ENCODE assay signal across 11 mouse cellular contexts in the genomic region with DNA sequence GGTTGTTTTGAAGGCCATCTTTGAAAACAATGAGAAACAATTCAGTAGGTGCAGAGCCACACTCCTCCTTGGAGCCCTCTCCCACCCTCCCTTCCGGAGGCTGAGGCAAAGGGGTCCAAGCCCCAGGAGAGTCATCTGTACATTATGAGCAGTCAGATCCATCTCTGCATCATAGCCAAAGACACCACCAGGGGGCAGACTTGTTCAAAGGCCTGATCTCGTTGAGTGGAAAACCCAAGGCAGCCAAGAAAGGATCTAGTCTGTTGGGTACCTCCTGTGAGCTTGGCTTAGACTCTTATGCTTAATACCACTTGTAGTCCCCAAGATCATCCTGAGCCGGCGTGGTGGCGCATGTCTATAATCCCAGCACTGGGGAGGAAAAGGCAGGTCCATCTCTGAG. TPM values are rescaled to one million over a fixed set of nuclear protein-coding genes. Genes with fewer than 3 reads are reported as not detected.
DNase-seq lines count a peak whose midpoint lies in the region; ATAC-seq and TF ChIP-seq lines count a peak whose summit lies in the region.
"Had no signal": no experiment of that assay in that cellular context is flagged by ENCODE, and none has a peak within 500 bp of the region (broad histone marks: within the 10 kb centered on the region; RNA-seq: fewer than 3 reads in every experiment).

No protein-coding gene starts in this region.

- ATAC-seq in forebrain, embryonic 14.5 days: no peak
- ATAC-seq in forebrain, embryonic 12.5 days (ENCODE audit: low FRiP score): no peak
- ATAC-seq in erythroid progenitor cell, adult 5-6 weeks (replicated peaks; ENCODE audit: low FRiP score, poor library complexity, severe bottlenecking): peak; percentile 53; the same call in 1 of the 2 replicates
- ATAC-seq: Patski had no signal

- no peak for TF ChIP-seq POLR2A in thymus, adult 2 months (IDR thresholded peaks at IDR 0.05; ENCODE audit: control insufficient read depth, extremely low read depth, insufficient read depth, low read length, poor library complexity)

- H3K36me3 ChIP-seq in forebrain, embryonic 14.5 days (ENCODE audit: control insufficient read depth, insufficient read depth, low read length): no peaks in the 10 kb centered on the region
- no peaks in the 10 kb centered on the region for H3K36me3 ChIP-seq in forebrain, embryonic 12.5 days (replicated peaks)
- no peaks in the 10 kb centered on the region for H3K36me3 ChIP-seq in thymus, adult 2 months (ENCODE audit: control insufficient read depth, insufficient read depth, low read length)
- H3K36me3 ChIP-seq: neural tube, embryonic 13.5 days had no signal

- no peak overlapping the region for H3K9ac ChIP-seq in forebrain, embryonic 14.5 days (ENCODE audit: low read length)
- H3K9ac ChIP-seq in forebrain, embryonic 12.5 days: no peak overlapping the region
- H3K9ac ChIP-seq: neural tube, embryonic 13.5 days had no signal

- H3K4me1 ChIP-seq in forebrain, embryonic 14.5 days (ENCODE audit: control insufficient read depth, insufficient read depth, low read length): no peaks in the 10 kb centered on the region
- no peaks in the 10 kb centered on the region for H3K4me1 ChIP-seq in forebrain, embryonic 12.5 days
- peaks cover 11% of the 10 kb centered on the region for H3K4me1 ChIP-seq in thymus, adult 2 months (replicated peaks; ENCODE audit: control insufficient read depth, insufficient read depth, low read length)
- H3K4me1 ChIP-seq: neural tube, embryonic 13.5 days had no signal

- 64% methylated on average over 5 of the region's 5 CpGs for WGBS in forebrain, embryonic 14.5 days
- WGBS in forebrain, embryonic 12.5 days: 62% methylated on average over 5 of the region's 5 CpGs
- 76% methylated on average over 5 of the region's 5 CpGs for WGBS in thymus, adult 2 months

- H3K27ac ChIP-seq in forebrain, embryonic 14.5 days (ENCODE audit: low read depth, low read length): no peak overlapping the region
- no peak overlapping the region for H3K27ac ChIP-seq in forebrain, embryonic 12.5 days
- no peak overlapping the region for H3K27ac ChIP-seq in thymus, adult 2 months (ENCODE audit: control insufficient read depth, insufficient read depth, low read length)
- H3K27ac ChIP-seq: neural tube, embryonic 13.5 days had no signal

- no peaks in the 10 kb centered on the region for H3K9me3 ChIP-seq in forebrain, embryonic 14.5 days (replicated peaks; ENCODE audit: control insufficient read depth, low read length)
- H3K9me3 ChIP-seq in forebrain, embryonic 12.5 days: no peaks in the 10 kb centered on the region

- no peak overlapping the region for H3K4me2 ChIP-seq in forebrain, embryonic 14.5 days (ENCODE audit: low read length)
- H3K4me2 ChIP-seq in forebrain, embryonic 12.5 days: no peak overlapping the region
- H3K4me2 ChIP-seq: neural tube, embryonic 13.5 days had no signal

- peak; percentile 29; the same call in 1 of the 2 replicates for TF ChIP-seq CTCF in thymus, adult 2 months (IDR thresholded peaks at IDR 0.05; ENCODE audit: borderline replicate concordance, control insufficient read depth, extremely low read depth, insufficient read depth, low read length, poor library complexity)

- DNase-seq in forebrain, embryonic 14.5 days (ENCODE audit: low spot score): peak; percentile 69
- DNase-seq in urinary bladder, postnatal 36 days (ENCODE audit: low spot score in 2 of 2): peak; percentile 35 to 48
- no peak for DNase-seq in urinary bladder, adult 2 months (ENCODE audit: low spot score)
- peak; percentile 53 to 59 for DNase-seq in layer of hippocampus, postnatal 36 days
- DNase-seq in mesoderm, embryonic 11.5 days (ENCODE audit: low read depth, low spot score): peak; percentile 57
- DNase-seq in thymus, adult 2 months: peak; percentile 76

- H3K27me3 ChIP-seq in forebrain, embryonic 14.5 days (replicated peaks; ENCODE audit: control insufficient read depth, insufficient read depth, low read length): no peaks in the 10 kb centered on the region
- H3K27me3 ChIP-seq in forebrain, embryonic 12.5 days: no peaks in the 10 kb centered on the region
- H3K27me3 ChIP-seq in thymus, adult 2 months (ENCODE audit: control insufficient read depth, insufficient read depth, low read length): no peaks in the 10 kb centered on the region
- H3K27me3 ChIP-seq: neural tube, embryonic 13.5 days; Patski had no signal

- H3K4me3 ChIP-seq in forebrain, embryonic 14.5 days (ENCODE audit: low read depth, low read length): no peak overlapping the region
- H3K4me3 ChIP-seq in forebrain, embryonic 12.5 days (replicated peaks): no peak overlapping the region
- H3K4me3 ChIP-seq in thymus, adult 2 months (ENCODE audit: control insufficient read depth, insufficient read depth, low read length): no peak overlapping the region
- H3K4me3 ChIP-seq: neural tube, embryonic 13.5 days had no signal

RNA-seq across cellular contexts. Expression of gene Padi3, which starts 11.5 kb away (rescaled TPM):
- polyA plus RNA-seq in forebrain, embryonic 14.5 days (2014; fragmentation: Nextera tagmentation; extraction: Ambion mirVana): not detected in 2 replicates
- polyA plus RNA-seq in forebrain, embryonic 12.5 days (2016; fragmentation: Nextera tagmentation; extraction: Ambion mirVana): 0.06 TPM in 1 of 2 replicates, not detected in the other
- 0.30 and 0.32 TPM in 2 replicates for polyA plus RNA-seq in urinary bladder, adult 2 months (2012; rRNA removed)
- total RNA-seq in erythroid progenitor cell, adult 5-6 weeks (2015; ENCODE audit: low replicate concordance): not detected in 2 replicates
- total RNA-seq in erythroid progenitor cell, adult 5-6 weeks (2017; ENCODE audit: low replicate concordance): not detected in 2 replicates
- total RNA-seq in layer of hippocampus, postnatal 36 days (2021): not detected
- polyA plus RNA-seq in thymus, adult 2 months (2012; rRNA removed): 2.6 and 3.7 TPM in 2 replicates
- polyA plus RNA-seq: heart, embryonic 14.5 days; neural tube, embryonic 13.5 days; Patski had no signal

RNA-seq across cellular contexts. Expression of gene Padi1, which starts 23.6 kb away (rescaled TPM):
- polyA plus RNA-seq in forebrain, embryonic 14.5 days (2014; fragmentation: Nextera tagmentation; extraction: Ambion mirVana): 0.05 TPM in 1 of 2 replicates, not detected in the other
- 0.10 TPM in 1 of 2 replicates, not detected in the other for polyA plus RNA-seq in forebrain, embryonic 12.5 days (2016; fragmentation: Nextera tagmentation; extraction: Ambion mirVana)
- 1.0 and 1.2 TPM in 2 replicates for polyA plus RNA-seq in urinary bladder, adult 2 months (2012; rRNA removed)
- total RNA-seq in erythroid progenitor cell, adult 5-6 weeks (2015; ENCODE audit: low replicate concordance): not detected in 2 replicates
- total RNA-seq in erythroid progenitor cell, adult 5-6 weeks (2017; ENCODE audit: low replicate concordance): not detected in 2 replicates
- total RNA-seq in layer of hippocampus, postnatal 36 days (2021): not detected
- polyA plus RNA-seq in thymus, adult 2 months (2012; rRNA removed): 0.85 and 0.89 TPM in 2 replicates

RNA-seq across cellular contexts. Expression of gene Padi4, which starts 48.0 kb away (rescaled TPM):
- not detected in 2 replicates for polyA plus RNA-seq in forebrain, embryonic 14.5 days (2014; fragmentation: Nextera tagmentation; extraction: Ambion mirVana)
- polyA plus RNA-seq in forebrain, embryonic 12.5 days (2016; fragmentation: Nextera tagmentation; extraction: Ambion mirVana): 0.90 and 1.8 TPM in 2 replicates
- 15.6 and 15.9 TPM in 2 replicates for polyA plus RNA-seq in urinary bladder, adult 2 months (2012; rRNA removed)
- total RNA-seq in erythroid progenitor cell, adult 5-6 weeks (2015; ENCODE audit: low replicate concordance): 8.0 and 15.1 TPM in 2 replicates
- total RNA-seq in erythroid progenitor cell, adult 5-6 weeks (2017; ENCODE audit: low replicate concordance): 4.1 and 15.1 TPM in 2 replicates
- total RNA-seq in layer of hippocampus, postnatal 36 days (2021): not detected
- polyA plus RNA-seq in thymus, adult 2 months (2012; rRNA removed): 21.0 and 23.5 TPM in 2 replicates
